Mouse (Mus musculus) gastrocnemius, adult 8-10 months (tissue): Measurements from ENCODE around the gene Them5. TPM values are rescaled to one million over a fixed set of nuclear protein-coding genes. Genes with fewer than 3 reads are reported as not detected.

ENCODE experiments used
- total RNA-seq, 4 experiments: library from RNA; stranded (reverse); gene quantifications; 2 replicates each; pipeline ENCODE4 v1.2.4; 2022

Gene Them5
- total RNA-seq, 4 experiments from 2014 or later, result not detected

Other genes starting within 250 kb of the Them5 start
- not detected for gene Gm10696, start 163.9 kb upstream of the Them5 start, total RNA-seq
- not detected for gene Gm5286, start 145.4 kb upstream of the Them5 start, total RNA-seq
- not detected for gene Gm4778, start 78.1 kb upstream of the Them5 start, total RNA-seq
- gene Them4, start 32.0 kb upstream of the Them5 start, total RNA-seq, result 1 to 10 TPM; 5.5 to 7.3 (median 6.0) TPM
- not detected for gene C2cd4d, start 20.3 kb downstream of the Them5 start, total RNA-seq
- 100 to 1,000 TPM in 3 of 4 experiments, 10 to 100 TPM in 1; 97.2 to 109 (median 105) TPM for gene Rorc, start 30.7 kb downstream of the Them5 start, total RNA-seq
- gene Lingo4, start 56.4 kb downstream of the Them5 start, total RNA-seq, result under 1 TPM; 0.29 to 0.40 (median 0.33) TPM
- 1 to 10 TPM; 5.3 to 6.6 (median 6.1) TPM for gene Tdrkh, start 71.2 kb downstream of the Them5 start, total RNA-seq
- gene Mrpl9, start 101.2 kb downstream of the Them5 start, total RNA-seq, result 10 to 100 TPM; 29.1 to 33.8 (median 32.0) TPM
- gene Oaz3, start 101.8 kb downstream of the Them5 start, total RNA-seq, result not detected
- not detected for gene Celf3, start 136.2 kb downstream of the Them5 start, total RNA-seq
- 10 to 100 TPM; 10.6 to 11.8 (median 11.3) TPM for gene Riiad1, start 138.2 kb downstream of the Them5 start, total RNA-seq
- gene Snx27, start 240.6 kb downstream of the Them5 start, total RNA-seq, result 10 to 100 TPM; 33.6 to 45.8 (median 36.6) TPM